Mouse (Mus musculus) kidney, adult 11 months (tissue): ENCODE measurements around the gene Phlda1.
A peak's percentile ranks its signal among the peaks of the same experiment; 100 is the strongest.

ENCODE experiments used
- DNase-seq: peaks from one replicate; pipeline ENCODE4 v3.0.0; 2022

Phlda1 gene

DNA sequence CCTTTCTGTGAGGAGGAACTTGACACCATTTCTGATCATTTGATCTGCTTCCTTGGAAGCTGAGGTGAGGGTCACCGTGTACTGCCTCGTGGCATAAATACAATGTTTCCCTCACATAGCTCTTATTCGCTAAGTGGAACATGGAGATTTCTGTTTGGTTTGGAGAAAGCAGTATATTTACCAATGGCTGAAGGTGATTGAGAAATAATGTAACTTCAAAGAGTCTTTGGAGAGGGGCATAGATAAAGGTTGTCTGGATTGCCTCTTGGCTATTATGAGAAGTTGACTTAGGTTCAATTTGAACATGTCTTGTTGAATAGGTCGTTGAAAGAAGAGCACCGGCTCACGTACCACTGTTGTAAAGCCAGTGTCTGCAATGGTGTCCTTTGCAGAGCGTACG is 28.6 kb downstream of the Phlda1 start:
- no peak for DNase-seq

DNA sequence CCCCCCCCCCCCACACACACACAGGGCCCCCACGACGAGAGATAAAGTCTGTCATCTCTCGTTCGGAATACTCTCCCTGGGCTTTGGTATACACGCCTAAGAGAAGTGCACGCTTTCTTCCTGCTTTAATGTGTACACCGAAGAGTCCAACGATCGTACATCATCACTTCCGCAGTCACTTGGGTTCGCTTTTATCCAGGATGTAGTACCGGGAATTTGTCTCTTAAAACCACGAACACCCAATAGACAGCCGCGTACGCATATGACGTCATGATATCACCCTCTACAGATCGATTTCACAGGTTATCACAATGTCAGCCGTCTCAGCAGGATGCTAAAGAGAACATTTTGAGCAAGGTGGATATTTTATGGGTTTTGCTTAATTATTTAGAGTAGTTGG is 31.3 kb downstream of the Phlda1 start:
- DNase-seq: no peak

DNA sequence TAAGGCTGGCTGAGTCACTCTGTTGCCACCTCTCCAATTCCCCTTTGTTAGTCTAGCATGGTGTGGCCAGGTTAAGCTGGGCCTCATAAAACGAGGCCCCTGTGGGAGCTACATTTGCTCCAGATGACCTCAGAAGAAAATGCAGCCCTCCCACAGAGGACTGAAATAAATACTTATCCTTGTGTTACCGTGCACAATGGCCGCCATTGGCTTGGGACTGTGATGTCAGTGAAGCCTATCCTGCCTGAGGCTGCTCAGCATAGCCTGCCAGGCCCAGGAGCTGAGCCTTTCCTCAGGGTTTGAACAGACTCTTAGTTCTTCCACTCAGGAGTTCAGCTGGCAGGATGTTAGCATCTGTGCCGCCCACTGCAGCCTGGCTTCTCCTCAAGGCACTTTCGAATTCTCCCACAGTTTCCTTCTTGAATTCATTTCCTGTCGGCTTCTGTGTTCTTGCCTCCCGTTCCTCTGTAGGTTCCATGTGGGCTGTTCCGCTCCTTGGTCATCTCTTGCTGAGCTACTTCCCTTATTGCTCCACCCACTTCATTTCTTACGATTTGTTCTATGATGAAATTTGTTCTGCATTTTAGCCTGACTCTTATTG is 33.7 kb downstream of the Phlda1 start:
- peak; percentile 30 for DNase-seq

DNA sequence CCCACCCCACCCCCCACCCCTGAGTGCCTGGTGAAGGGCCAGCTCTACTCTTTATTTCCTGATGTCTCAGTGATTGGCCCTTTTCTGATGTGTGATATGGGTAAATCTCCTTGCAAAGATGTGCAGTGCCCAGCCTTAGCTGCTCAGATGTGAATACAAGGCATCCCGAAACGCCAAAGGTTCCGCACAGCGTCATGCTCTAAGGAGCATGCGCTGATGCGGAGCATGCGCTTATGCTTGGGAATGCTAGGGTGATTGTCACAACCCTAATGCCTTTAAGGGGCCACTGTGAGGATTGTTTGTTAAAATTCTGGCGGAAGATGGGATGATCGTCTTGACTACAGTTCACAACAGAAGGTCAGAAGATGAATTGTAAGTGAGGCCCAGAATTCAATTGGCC is 34.6 kb downstream of the Phlda1 start:
- no peak for DNase-seq

DNA sequence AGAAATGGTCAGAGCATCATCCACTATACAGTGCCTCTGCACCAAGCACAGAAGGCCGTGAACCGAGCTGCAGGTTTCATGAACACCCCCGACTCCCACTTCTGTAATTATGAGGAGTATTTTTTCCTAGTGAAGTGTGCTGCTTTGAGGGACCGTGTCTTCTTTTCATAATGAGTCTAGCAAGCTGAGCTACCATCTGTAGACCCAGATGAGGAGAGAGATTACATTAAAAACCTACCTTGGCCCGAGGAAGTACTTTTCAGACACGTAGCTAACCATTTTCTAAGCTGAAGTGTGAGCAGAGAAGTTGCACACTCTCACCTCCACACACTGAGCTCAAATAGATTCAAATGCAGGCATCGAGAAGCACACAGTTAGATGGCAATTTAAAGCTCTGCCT is 37.0 kb downstream of the Phlda1 start:
- no peak for DNase-seq

DNA sequence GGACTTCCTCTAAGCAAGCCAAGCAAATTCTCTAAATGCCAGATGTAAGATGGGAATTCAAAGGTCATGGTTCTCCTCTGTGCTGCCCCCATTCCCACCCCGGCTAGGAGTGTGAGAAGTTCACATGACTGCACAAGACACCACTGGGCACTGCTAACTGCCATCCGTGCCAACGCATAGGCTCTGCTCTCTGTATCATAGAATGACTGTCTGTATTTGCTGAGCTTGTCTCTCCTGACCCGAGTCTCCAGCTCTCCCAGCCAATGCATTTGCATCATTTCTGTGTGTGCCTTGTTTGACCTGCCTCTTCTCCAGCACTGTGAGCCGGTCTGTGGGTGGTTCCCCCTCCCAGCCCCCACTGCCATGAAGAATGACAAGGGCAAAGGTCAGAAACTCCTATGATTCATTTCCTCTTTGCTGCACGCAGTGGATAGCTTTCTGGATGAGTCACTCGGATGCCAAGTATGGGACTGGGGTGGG is 37.7 kb downstream of the Phlda1 start:
- DNase-seq: peak; percentile 77

DNA sequence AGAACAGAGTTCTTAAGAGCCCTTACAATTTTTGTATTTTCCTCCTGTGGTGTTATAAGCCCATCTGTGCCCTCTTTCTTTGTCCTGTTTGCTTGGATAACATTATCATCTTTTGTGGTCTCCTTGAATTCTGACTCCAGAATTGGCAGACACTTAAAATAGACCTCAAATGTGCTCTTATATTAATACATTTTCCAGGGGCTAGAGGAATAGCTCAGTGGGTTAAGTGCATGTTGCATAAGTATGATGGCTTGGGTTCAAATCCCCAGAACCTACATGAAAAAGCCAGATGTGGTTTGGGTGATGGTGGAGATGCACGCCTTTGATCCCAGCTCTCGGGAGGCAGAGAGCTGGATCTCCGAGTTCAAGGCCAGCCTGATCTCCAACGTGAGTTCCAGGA is 38.2 kb downstream of the Phlda1 start:
- DNase-seq: no peak

DNA sequence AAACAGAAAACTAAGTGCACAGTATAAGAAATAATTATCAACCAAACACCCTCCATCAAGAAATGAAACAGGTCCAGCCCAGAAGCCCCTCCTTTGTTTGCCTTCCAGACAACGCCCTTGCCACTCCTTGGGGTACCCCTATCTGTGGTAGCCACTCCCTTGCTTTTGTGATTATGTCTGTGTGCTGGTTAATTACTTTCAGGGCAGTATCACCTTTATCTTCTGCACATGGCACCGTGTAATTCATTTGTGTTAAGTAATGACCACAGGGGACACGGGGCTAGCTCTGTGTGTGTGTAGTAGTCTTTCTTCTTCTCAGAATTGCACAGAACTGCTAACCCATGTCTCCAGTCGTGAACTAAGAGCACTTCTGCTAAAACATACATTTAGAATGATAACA is 39.6 kb downstream of the Phlda1 start:
- DNase-seq: no peak

DNA sequence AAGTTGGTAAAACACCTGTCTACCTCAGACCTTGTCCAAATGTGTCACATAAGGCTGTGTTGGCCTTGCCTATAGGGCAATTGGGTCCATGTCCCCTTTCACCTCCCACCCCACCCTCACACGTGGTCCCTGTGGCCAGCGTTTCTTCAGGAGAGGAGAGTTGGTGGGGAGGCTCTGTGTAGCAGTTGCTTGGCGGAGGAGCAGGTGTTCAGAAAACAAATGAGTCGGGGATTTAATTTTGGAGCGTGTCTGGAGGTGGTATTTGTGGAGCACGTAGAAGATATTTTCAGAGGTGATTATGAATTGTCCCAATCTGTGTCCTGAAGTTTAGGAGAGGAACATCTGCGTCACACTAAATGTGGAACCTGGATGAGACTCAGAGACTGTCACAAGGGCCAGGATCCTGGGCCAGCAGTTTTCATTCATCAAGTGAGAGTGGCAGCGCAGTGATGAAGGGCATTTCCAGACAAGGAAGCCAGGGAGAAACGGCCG is 41.8 kb downstream of the Phlda1 start:
- DNase-seq: no peak

DNA sequence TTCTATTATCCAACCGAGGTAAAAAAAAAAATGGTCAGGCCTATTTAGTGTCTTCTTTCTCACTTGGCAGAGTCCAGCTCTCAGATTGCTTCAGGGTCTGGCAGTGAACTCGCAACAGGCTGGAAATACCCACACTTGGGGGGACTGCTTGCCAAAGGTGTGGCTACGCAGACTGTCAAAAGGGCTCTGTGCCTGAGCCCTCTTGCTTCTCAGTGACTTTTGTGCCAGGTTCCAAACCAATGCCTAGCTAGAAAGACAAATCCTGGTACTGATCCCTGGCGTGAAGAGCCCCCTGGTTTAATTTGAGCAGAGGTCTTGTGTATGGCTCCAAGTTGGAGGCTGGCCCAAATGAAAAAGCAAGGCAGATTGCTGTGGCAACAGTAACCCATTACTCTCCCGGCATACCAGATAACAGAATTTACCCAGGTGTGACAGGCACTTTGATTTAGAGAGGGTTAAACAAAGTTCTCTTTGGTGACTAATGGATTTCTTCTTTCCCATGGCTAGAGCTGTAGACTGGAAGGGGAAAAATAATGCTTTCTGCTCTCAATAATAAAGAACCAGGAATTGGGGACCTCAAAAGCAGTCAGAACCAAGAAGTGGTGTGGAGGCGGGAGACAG is 44.1 kb downstream of the Phlda1 start:
- no peak for DNase-seq

DNA sequence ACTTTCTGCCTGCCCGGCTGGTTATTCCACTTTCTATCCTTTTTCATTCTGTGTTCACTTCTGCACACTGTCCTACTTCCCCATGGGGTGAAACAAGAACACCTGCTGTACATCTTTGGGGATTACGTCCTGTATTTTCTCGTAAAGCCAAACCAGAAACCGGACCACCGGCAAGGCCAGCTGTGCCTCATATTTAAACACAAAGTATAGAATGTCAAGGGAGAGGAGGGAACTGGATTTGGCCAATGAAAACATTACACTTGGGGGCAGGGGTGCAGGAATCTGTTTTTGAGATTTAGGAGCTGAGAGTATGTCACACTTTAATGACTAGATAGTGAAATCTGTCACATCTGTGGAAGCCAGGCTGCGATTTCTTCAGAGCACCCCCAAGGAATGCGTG is 47.6 kb downstream of the Phlda1 start:
- DNase-seq: no peak

DNA sequence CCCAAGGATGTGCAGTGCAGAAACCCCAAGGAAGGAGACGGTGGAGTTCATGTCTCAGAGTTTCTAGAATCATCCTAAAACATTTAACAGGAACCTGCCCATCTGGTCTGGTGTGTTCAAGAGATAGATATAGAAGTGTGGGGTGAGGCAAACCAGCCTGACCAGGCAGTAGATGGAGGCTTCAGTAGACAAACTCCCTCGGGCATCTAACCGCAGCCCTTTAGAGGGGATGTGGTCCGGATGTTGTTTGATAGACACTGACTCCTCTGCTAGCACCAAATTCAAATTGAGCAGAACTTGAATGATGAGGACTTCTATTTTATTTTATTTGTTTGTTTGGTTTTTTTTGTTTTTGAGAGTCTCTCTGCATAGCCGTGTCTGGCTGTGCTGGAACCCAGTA is 48.6 kb downstream of the Phlda1 start:
- no peak for DNase-seq

DNA sequence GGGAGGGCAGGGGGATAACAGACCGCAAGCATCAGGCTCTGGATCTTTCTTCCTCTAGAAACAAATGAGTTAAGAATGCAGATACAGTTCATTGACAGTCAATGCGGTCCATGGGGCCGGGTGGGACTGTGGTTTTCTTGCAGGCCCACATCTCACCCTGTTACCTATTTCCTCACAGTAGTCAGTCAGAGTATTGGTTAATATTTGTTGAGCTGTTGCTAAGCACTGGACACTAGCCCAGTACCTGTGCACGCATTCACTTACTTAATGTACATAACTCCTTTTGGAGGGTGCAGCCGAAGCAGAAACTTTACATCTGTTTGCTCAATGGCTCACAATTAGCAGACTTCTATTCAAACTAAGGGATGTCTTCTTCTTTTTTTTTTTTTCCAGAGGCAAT is 52.1 kb downstream of the Phlda1 start:
- no peak for DNase-seq
